29 mouse cellular contexts compared by ENCODE assay signal in genomic region chr5:125240124-125240781, GRCm38 (mm10).
DNase-seq lines count a peak whose midpoint lies in the region; ATAC-seq and TF ChIP-seq lines count a peak whose summit lies in the region.
"Had no signal": no experiment of that assay in that cellular context is flagged by ENCODE, and none has a peak within 500 bp of the region (broad histone marks: within the 10 kb centered on the region; RNA-seq: fewer than 3 reads in every experiment).

No protein-coding gene starts in this region.

- TF ChIP-seq EP300 in lung, postnatal 0 days (IDR thresholded peaks at IDR 0.05) = no peak

- no peaks in the 10 kb centered on the region for H3K9me3 ChIP-seq in lung, embryonic 14.5 days (ENCODE audit: low read depth, low read length)
- no peaks in the 10 kb centered on the region for H3K9me3 ChIP-seq in lung, postnatal 0 days (ENCODE audit: low read length)
- H3K9me3 ChIP-seq: embryonic facial prominence, embryonic 12.5 days; heart, embryonic 15.5 days; liver, embryonic 12.5 days; midbrain, embryonic 15.5 days had no signal

- TF ChIP-seq CTCF in lung, embryonic 14.5 days (IDR thresholded peaks at IDR 0.05; ENCODE audit: low read depth) = no peak
- no peak for TF ChIP-seq CTCF in lung, postnatal 0 days (IDR thresholded peaks at IDR 0.05)
- TF ChIP-seq CTCF in brain, embryonic 14.5 days (IDR thresholded peaks at IDR 0.05; ENCODE audit: borderline replicate concordance, extremely low read depth, insufficient read depth, insufficient read length) = no peak

- peak; percentile 57; the same call in 1 of the 2 replicates for ATAC-seq in lung, embryonic 14.5 days (ENCODE audit: insufficient read depth)
- no peak for ATAC-seq in lung, postnatal 0 days
- ATAC-seq: inflammation-experienced regulatory T-cells, adult 6 months; liver, embryonic 12.5 days; liver, postnatal 0 days; midbrain, embryonic 15.5 days had no signal

- H3K4me2 ChIP-seq in lung, embryonic 14.5 days = no peak overlapping the region
- H3K4me2 ChIP-seq in lung, postnatal 0 days (replicated peaks; ENCODE audit: low read depth, low read length) = no peak overlapping the region
- H3K4me2 ChIP-seq: embryonic facial prominence, embryonic 12.5 days; forebrain, embryonic 12.5 days; heart, embryonic 15.5 days; liver, embryonic 12.5 days; midbrain, embryonic 15.5 days had no signal

- no peaks in the 10 kb centered on the region for H3K27me3 ChIP-seq in lung, embryonic 14.5 days (ENCODE audit: insufficient read depth, low read length)
- no peaks in the 10 kb centered on the region for H3K27me3 ChIP-seq in lung, postnatal 0 days (replicated peaks; ENCODE audit: insufficient read depth, low read length)
- H3K27me3 ChIP-seq: embryonic facial prominence, embryonic 12.5 days; forebrain, embryonic 12.5 days; midbrain, embryonic 15.5 days had no signal

- H3K4me3 ChIP-seq in lung, embryonic 14.5 days (ENCODE audit: low read depth, low read length) = no peak overlapping the region
- H3K4me3 ChIP-seq in lung, postnatal 0 days (ENCODE audit: low read depth, low read length) = no peak overlapping the region
- H3K4me3 ChIP-seq: embryonic facial prominence, embryonic 12.5 days; erythroblast, embryonic 14.5 days; forebrain, embryonic 12.5 days; heart, embryonic 15.5 days; liver, embryonic 12.5 days; megakaryocyte, embryonic 14.5 days; midbrain, embryonic 15.5 days had no signal

- H3K36me3 ChIP-seq in lung, embryonic 14.5 days (ENCODE audit: insufficient read depth) = no peaks in the 10 kb centered on the region
- no peaks in the 10 kb centered on the region for H3K36me3 ChIP-seq in lung, postnatal 0 days (ENCODE audit: insufficient read depth, low read length)
- H3K36me3 ChIP-seq: embryonic facial prominence, embryonic 12.5 days; forebrain, embryonic 12.5 days; G1E; heart, embryonic 15.5 days; liver, embryonic 12.5 days; midbrain, embryonic 15.5 days had no signal

- 0 out of 2 replicates have a peak overlapping the region, but pooled peaks have one; percentile 61 for H3K27ac ChIP-seq in lung, embryonic 14.5 days (ENCODE audit: low read depth)
- no peak overlapping the region for H3K27ac ChIP-seq in lung, postnatal 0 days (ENCODE audit: low read length)
- H3K27ac ChIP-seq: embryonic facial prominence, embryonic 12.5 days; forebrain, embryonic 12.5 days; heart, embryonic 15.5 days; liver, embryonic 12.5 days; midbrain, embryonic 15.5 days; stomach, postnatal 0 days had no signal

- 0 out of 2 replicates have a peak, but pooled peaks cover under 1% of the 10 kb centered on the region for H3K4me1 ChIP-seq in lung, embryonic 14.5 days (ENCODE audit: insufficient read depth)
- no peaks in the 10 kb centered on the region for H3K4me1 ChIP-seq in lung, postnatal 0 days (ENCODE audit: insufficient read depth, low read depth, low read length)

- no peak for TF ChIP-seq POLR2A in brain, embryonic 14.5 days (IDR thresholded peaks at IDR 0.05; ENCODE audit: borderline replicate concordance, extremely low read depth, insufficient read depth, insufficient read length, poor library complexity, severe bottlenecking)

- 20% methylated on average over 6 of the region's 6 CpGs for WGBS in lung, embryonic 14.5 days
- 16% methylated on average over 6 of the region's 6 CpGs for WGBS in lung, postnatal 0 days

- H3K9ac ChIP-seq in lung, embryonic 14.5 days = no peak overlapping the region
- H3K9ac ChIP-seq in lung, postnatal 0 days (replicated peaks; ENCODE audit: low read depth) = no peak overlapping the region
- H3K9ac ChIP-seq: embryonic facial prominence, embryonic 12.5 days; forebrain, embryonic 12.5 days; heart, embryonic 15.5 days; liver, embryonic 12.5 days; liver, postnatal 0 days; midbrain, embryonic 15.5 days had no signal

- DNase-seq in lung, embryonic 14.5 days = peak; percentile 48
- no peak for DNase-seq in lung, postnatal 0 days (ENCODE audit: low spot score)
- DNase-seq in testis, postnatal 14 days (ENCODE audit: low spot score) = peak; percentile 56
- DNase-seq in testis, postnatal 10 days (ENCODE audit: low spot score) = no peak
- DNase-seq in brain, embryonic 14.5 days (ENCODE audit: low read depth) = peak; percentile 50
- no peak for DNase-seq in spleen, adult 18-20 months
- no peak for DNase-seq in adrenal gland, postnatal 10 days
- DNase-seq: adrenal gland, postnatal 25 days; B cell, adult 2 months; cerebellum, adult 18-20 months; cerebellum, postnatal 25 days; gastrocnemius, postnatal 14 days; kidney, adult 11 months; kidney, postnatal 14 days; layer of hippocampus, adult 9-11 months; liver, postnatal 0 days; lung, postnatal 4 days; right cerebral cortex, adult 18-20 months; thymus, postnatal 4 days had no signal

Comparison
In these comparisons a context has a peak if more than half of its experiments do, and no peak if none do; other contexts are left out.
1. DNase-seq: peak in lung, embryonic 14.5 days (single experiment), testis, postnatal 14 days (single experiment) and brain, embryonic 14.5 days (single experiment); none in lung, postnatal 0 days (single experiment), testis, postnatal 10 days (single experiment), spleen, adult 18-20 months (0 of 2) and adrenal gland, postnatal 10 days (single experiment).